Mouse (Mus musculus) gastrocnemius, postnatal 14 days (tissue): Measurements from ENCODE around the gene Gm11214. TPM values are rescaled to one million over a fixed set of nuclear protein-coding genes. Genes with fewer than 3 reads are reported as not detected.

Experiments used
- DNase-seq: peaks from one replicate; pipeline ENCODE4 v3.0.0; 2021; ENCODE audit warnings: mixed read lengths
- intact Hi-C: fragments of 180-260 bp; cut with DNase I; formaldehyde crosslinking; loops from one replicate; pipeline ENCODE4 v1.15.1; 2025; ENCODE audit warnings: low total_unique reads
- long read RNA-seq, 2 experiments: library from polyadenylated mRNA; stranded (forward); transcript quantifications; one replicate each; pipeline ENCODE4 v2.0.0; 2021
- total RNA-seq, 2 experiments: library from RNA; stranded (reverse); gene quantifications; 2 replicates each; pipeline ENCODE4 v1.2.3; 2021

Gm11214 gene
- total RNA-seq: not detected
- long read RNA-seq, experiment 1: 0 reads
- long read RNA-seq, experiment 2: 0 reads

- no peak for DNase-seq
- intact Hi-C loops: no loop called here
Measured at GRCm38 (mm10) chr4:63663279-63663678, at the start of gene Gm11214. Gene Gm11214 (minus strand): TSS chr4:63663379.

GRCm38 (mm10) chr4:63711886-63712285 lies 48.7 kb upstream of the Gm11214 start:
- intact Hi-C loops: no loop called here
- no peak for DNase-seq

GRCm38 (mm10) chr4:63710431-63711220 lies 47.4 kb upstream of the Gm11214 start:
- intact Hi-C loops: no loop called here
- DNase-seq: no peak

GRCm38 (mm10) chr4:63706279-63706971 lies 43.2 kb upstream of the Gm11214 start:
- DNase-seq: no peak
- intact Hi-C loops: no loop called here

- intact Hi-C loops: no loop called here
- DNase-seq: no peak
Measured at GRCm38 (mm10) chr4:63704232-63704631, 41.1 kb upstream of the Gm11214 start.

GRCm38 (mm10) chr4:63703686-63704085 lies 40.5 kb upstream of the Gm11214 start:
- intact Hi-C loops: no loop called here
- no peak for DNase-seq

GRCm38 (mm10) chr4:63702006-63702704 lies 39.0 kb upstream of the Gm11214 start:
- intact Hi-C loops: no loop called here
- DNase-seq: no peak

GRCm38 (mm10) chr4:63699749-63700148 lies 36.6 kb upstream of the Gm11214 start:
- intact Hi-C loops: no loop called here
- DNase-seq: no peak

GRCm38 (mm10) chr4:63696921-63697320 lies 33.7 kb upstream of the Gm11214 start:
- DNase-seq: no peak

GRCm38 (mm10) chr4:63692351-63692750 lies 29.2 kb upstream of the Gm11214 start:
- DNase-seq: no peak
- intact Hi-C loops: no loop called here

More at GRCm38 (mm10) chr4:63696921-63697320, 33.7 kb upstream of the Gm11214 start:
- intact Hi-C loops: no loop called here

- intact Hi-C loops: loop anchor here (5.0 kb wide), 2 partner anchors 155 to 260 kb away; no protein-coding TSS in a partner anchor
- DNase-seq: no peak
Measured at GRCm38 (mm10) chr4:63687429-63687828, 24.2 kb upstream of the Gm11214 start.

GRCm38 (mm10) chr4:63686157-63686556 lies 23.0 kb upstream of the Gm11214 start:
- intact Hi-C loops: loop anchor here (5.0 kb wide), 2 partner anchors 156 to 261 kb away; no protein-coding TSS in a partner anchor
- DNase-seq: peak; percentile 7

GRCm38 (mm10) chr4:63685253-63685525 lies 22.0 kb upstream of the Gm11214 start:
- intact Hi-C loops: loop anchor here (5.0 kb wide), 2 partner anchors 157 to 262 kb away; no protein-coding TSS in a partner anchor

GRCm38 (mm10) chr4:63684412-63685252 lies 21.5 kb upstream of the Gm11214 start:
- intact Hi-C loops: loop anchor here (5.0 kb wide), 2 partner anchors 158 to 263 kb away; no protein-coding TSS in a partner anchor
- DNase-seq: no peak

More at GRCm38 (mm10) chr4:63685253-63685525, 22.0 kb upstream of the Gm11214 start:
- no peak for DNase-seq

- intact Hi-C loops: no loop called here
- no peak for DNase-seq
Measured at GRCm38 (mm10) chr4:63683716-63684115, 20.5 kb upstream of the Gm11214 start.

- DNase-seq: no peak
- intact Hi-C loops: no loop called here
Measured at GRCm38 (mm10) chr4:63683056-63683455, 19.9 kb upstream of the Gm11214 start.

GRCm38 (mm10) chr4:63682441-63682840 lies 19.3 kb upstream of the Gm11214 start:
- DNase-seq: no peak
- intact Hi-C loops: no loop called here

GRCm38 (mm10) chr4:63681557-63681956 lies 18.4 kb upstream of the Gm11214 start:
- DNase-seq: no peak
- intact Hi-C loops: no loop called here

- intact Hi-C loops: no loop called here
- DNase-seq: no peak
Measured at GRCm38 (mm10) chr4:63675128-63675527, 11.9 kb upstream of the Gm11214 start.
